Mouse (Mus musculus) testis, adult 2 months (tissue): ENCODE measurements around the gene Negr1.

Source experiments
- CTCF ChIP-seq: fragments of 200-500 bp; IDR thresholded peaks from 2 replicates; pipeline ENCODE4 v1.5.1; 2012; ENCODE audit warnings: low read depth, mild to moderate bottlenecking, inconsistent platforms, low read length, moderate library complexity; ENCODE audit not compliant: control insufficient read depth, insufficient read depth, insufficient replicate concordance
- POLR2A ChIP-seq: fragments of 200-500 bp; IDR thresholded peaks from 2 replicates; pipeline ENCODE4 v1.6.1; 2012; ENCODE audit warnings: low read depth, mild to moderate bottlenecking, inconsistent platforms, low read length, moderate library complexity; ENCODE audit not compliant: control insufficient read depth

GRCm38 (mm10) chr3:156619921-156620320 lies 58.3 kb downstream of the Negr1 start:
- no peak for TF ChIP-seq CTCF
- no peak for TF ChIP-seq POLR2A
